Mouse (Mus musculus) liver, embryonic 11.5 days (tissue): Measurements from ENCODE around the gene Rpgrip1. TPM values are rescaled to one million over a fixed set of nuclear protein-coding genes. Genes with fewer than 3 reads are reported as not detected.
"Not testable (repeated sequence)": the region's sequence is repeated elsewhere in the genome, so short reads cannot be mapped to it uniquely, and the experiment has no call there.

Experiments used
- ATAC-seq: fragments of 200-750 bp; cut with Nextera tagmentation; replicated peaks from 2 replicates; pipeline ENCODE4 v1.8.0; 2017; ENCODE audit warnings: moderate number of reproducible peaks, mild to moderate bottlenecking, moderate TSS enrichment, moderate library complexity; ENCODE audit not compliant: low FRiP score
- DNase-seq: peaks from one replicate; pipeline ENCODE4 v3.0.0-alpha.2; 2017; ENCODE audit warnings: low spot score
- H3K27ac ChIP-seq: fragments of 300-500 bp; sonication (generic); 2 replicates; pipeline ENCODE4 v1.5.1; 2014; ENCODE audit warnings: mild to moderate bottlenecking, low read depth, low read length, control low read depth
- H3K27me3 ChIP-seq: fragments of 300-500 bp; sonication (generic); replicated peaks from 2 replicates; pipeline ENCODE4 v1.6.1; 2014; ENCODE audit warnings: low read length, mixed read lengths; ENCODE audit not compliant: control insufficient read depth, insufficient read depth
- H3K36me3 ChIP-seq: fragments of 300-500 bp; sonication (generic); 2 replicates; pipeline ENCODE4 v1.6.1; 2014; ENCODE audit warnings: mild to moderate bottlenecking, low read length, moderate library complexity, mixed read lengths; ENCODE audit not compliant: control insufficient read depth, insufficient read depth
- H3K4me1 ChIP-seq: fragments of 300-500 bp; sonication (generic); replicated peaks from 2 replicates; pipeline ENCODE4 v1.6.1; 2014; ENCODE audit warnings: low read length, mixed read lengths; ENCODE audit not compliant: control insufficient read depth, insufficient read depth
- H3K4me2 ChIP-seq: fragments of 300-500 bp; sonication (generic); 2 replicates; pipeline ENCODE4 v1.6.1; 2014; ENCODE audit warnings: mild to moderate bottlenecking, control low read depth, moderate library complexity
- H3K4me3 ChIP-seq: fragments of 300-500 bp; sonication (generic); 2 replicates; pipeline ENCODE4 v1.5.1; 2014; ENCODE audit warnings: low read depth, low read length, control low read depth
- H3K9ac ChIP-seq: fragments of 300-500 bp; sonication (generic); 2 replicates; pipeline ENCODE4 v1.6.1; 2014; ENCODE audit warnings: low read depth, low read length, control low read depth
- H3K9me3 ChIP-seq: fragments of 300-500 bp; sonication (generic); 2 replicates; pipeline ENCODE4 v1.6.1; 2016; ENCODE audit warnings: low read length, inconsistent platforms, mixed read lengths; ENCODE audit not compliant: control insufficient read depth
- whole genome bisulfite sequencing: fragments of 180-500 bp; shearing (Covaris S2); extraction: QIAGEN DNeasy Blood & Tissue Kit; methylation state at CpG from one replicate; pipeline ENCODE4 v1.1.7; 2014; 5-methylcytosine and 5-hydroxymethylcytosine counted together
- polyA plus RNA-seq: library from polyadenylated mRNA; unstranded; fragments of >200 nt; fragmentation: Nextera tagmentation; extraction: Ambion mirVana; gene quantifications from 2 replicates; pipeline ENCODE4 v1.2.1, GENCODE M21; 2014

The Rpgrip1 gene
- polyA plus RNA-seq, result 103 and 111 TPM in 2 replicates

DNA sequence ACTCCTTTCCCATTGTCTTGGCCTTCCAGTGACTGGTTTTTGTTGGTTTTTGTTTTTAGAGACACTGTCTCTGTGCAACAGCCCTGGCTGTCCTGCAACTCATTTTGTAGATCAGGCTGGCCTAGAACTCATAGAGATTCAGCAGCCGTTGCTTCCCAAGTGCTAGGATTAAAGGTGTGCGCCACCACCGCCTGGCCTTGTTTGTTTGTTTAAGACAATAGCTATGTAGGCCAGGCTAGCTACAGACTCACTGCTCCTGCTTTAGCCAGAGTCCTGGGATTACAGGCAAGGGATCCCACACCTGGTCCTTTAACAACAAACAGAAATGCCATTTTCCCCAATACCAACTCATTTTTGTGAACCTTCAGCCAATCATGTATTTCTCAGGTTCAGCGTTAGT lies at the start of gene Rpgrip1:
Gene Rpgrip1 (plus strand): TSS at position 359 of the 400 bp plus-strand sequence.
- H3K9me3 ChIP-seq, result no peaks in the 10 kb centered on the region
- H3K27ac ChIP-seq, result no peak within 1 kb of the TSS
- peaks cover 5% of the 10 kb centered on the region; the same call in 1 of the 2 replicates for H3K4me1 ChIP-seq
- H3K36me3 ChIP-seq, result no peaks in the 10 kb centered on the region
- 81% methylated on average over 4 of the region's 4 CpGs for WGBS
- H3K27me3 ChIP-seq, result no peaks in the 10 kb centered on the region
- DNase-seq (no peak), ATAC-seq (no peak)
- no peak within 1 kb of the TSS for H3K4me3 ChIP-seq
- no peak within 1 kb of the TSS for H3K4me2 ChIP-seq
- H3K9ac ChIP-seq, result no peak within 1 kb of the TSS

GRCm38 (mm10) chr14:52060800-52061199 lies 49.7 kb upstream of the Rpgrip1 start:
- Histone ChIP-seq H3K36me3 (no peaks in the 10 kb centered on the region), H3K4me2 (no peak overlapping the region), H3K27me3 (no peaks in the 10 kb centered on the region), H3K4me1 (no peaks in the 10 kb centered on the region), H3K9ac (no peak overlapping the region), H3K9me3 (no peaks in the 10 kb centered on the region), H3K27ac (no peak overlapping the region), H3K4me3 (no peak overlapping the region)
- DNase-seq, result no peak
- 70% methylated on average over 1 of the region's 1 CpGs for WGBS
- ATAC-seq, result no peak

- 75% methylated on average over 8 of the region's 8 CpGs for WGBS
- Histone ChIP-seq H3K4me3 (no peak overlapping the region), H3K9ac (no peak overlapping the region), H3K36me3 (no peaks in the 10 kb centered on the region), H3K4me1 (no peaks in the 10 kb centered on the region), H3K4me2 (no peak overlapping the region), H3K9me3 (no peaks in the 10 kb centered on the region), H3K27me3 (no peaks in the 10 kb centered on the region), H3K27ac (no peak overlapping the region)
- DNase-seq (no peak), ATAC-seq (no peak)
Observed at GRCm38 (mm10) chr14:52061798-52062197, 48.7 kb upstream of the Rpgrip1 start.

DNA sequence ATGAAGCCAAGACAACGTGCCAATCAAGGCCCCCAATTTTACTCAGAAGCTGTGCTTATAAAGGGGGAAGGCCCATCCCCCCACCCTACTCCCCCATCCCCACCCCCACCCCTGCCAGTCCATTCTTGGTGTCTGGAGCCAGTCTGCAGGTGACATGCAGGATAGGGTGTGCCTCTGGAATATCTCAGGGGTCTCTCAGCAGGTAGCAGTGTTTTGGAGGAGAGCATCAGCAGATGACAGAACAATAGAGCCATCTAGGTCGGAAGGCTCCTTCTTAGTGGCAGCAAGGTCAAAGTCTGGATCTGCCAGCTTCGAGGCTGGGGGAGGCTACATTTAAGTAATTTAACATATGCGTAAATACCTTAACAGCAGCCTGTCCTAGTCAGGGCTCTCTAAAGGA lies 44.4 kb upstream of the Rpgrip1 start:
- Histone ChIP-seq H3K4me3 (no peak overlapping the region), H3K4me1 (no peaks in the 10 kb centered on the region), H3K4me2 (no peak overlapping the region), H3K27me3 (no peaks in the 10 kb centered on the region), H3K9ac (no peak overlapping the region), H3K9me3 (no peaks in the 10 kb centered on the region), H3K36me3 (0 out of 2 replicates have a peak, but pooled peaks cover under 1% of the 10 kb centered on the region), H3K27ac (no peak overlapping the region)
- 55% methylated on average over 4 of the region's 4 CpGs for WGBS
- DNase-seq (no peak), ATAC-seq (no peak)

DNA sequence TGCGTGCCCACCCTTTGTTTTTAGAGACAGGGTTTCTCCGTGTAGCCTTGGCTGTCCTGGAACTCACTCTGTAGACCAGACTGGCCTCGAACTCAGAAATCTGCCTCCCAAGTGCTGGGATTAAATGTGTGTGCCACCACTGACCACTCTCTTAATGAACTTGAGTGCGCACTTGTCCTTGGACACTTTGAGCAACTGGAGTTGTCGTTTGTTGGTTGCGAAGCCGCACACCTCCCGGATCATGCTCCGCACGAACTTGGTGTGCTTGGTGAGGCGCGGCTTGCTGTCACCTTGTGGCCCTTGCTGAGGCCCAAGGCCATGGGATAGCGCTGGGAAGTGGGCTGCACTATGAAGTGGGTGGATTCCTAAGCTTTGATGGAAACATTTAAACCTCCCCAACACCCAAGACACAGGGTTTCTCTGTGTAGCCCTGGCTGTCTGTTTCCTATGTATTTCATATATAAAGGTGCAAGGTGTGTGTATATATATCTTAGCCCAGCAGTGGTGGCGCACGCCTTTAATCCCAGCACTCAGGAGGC lies 38.8 kb upstream of the Rpgrip1 start:
- Histone ChIP-seq H3K27ac (no peak overlapping the region), H3K36me3 (peaks cover 23% of the 10 kb centered on the region), H3K4me2 (no peak overlapping the region), H3K4me1 (no peaks in the 10 kb centered on the region), H3K27me3 (no peaks in the 10 kb centered on the region), H3K9me3 (no peaks in the 10 kb centered on the region), H3K4me3 (no peak overlapping the region), H3K9ac (no peak overlapping the region)
- ATAC-seq (peak; percentile 26), DNase-seq (no peak)
- 87% methylated on average over 15 of the region's 15 CpGs for WGBS

DNA sequence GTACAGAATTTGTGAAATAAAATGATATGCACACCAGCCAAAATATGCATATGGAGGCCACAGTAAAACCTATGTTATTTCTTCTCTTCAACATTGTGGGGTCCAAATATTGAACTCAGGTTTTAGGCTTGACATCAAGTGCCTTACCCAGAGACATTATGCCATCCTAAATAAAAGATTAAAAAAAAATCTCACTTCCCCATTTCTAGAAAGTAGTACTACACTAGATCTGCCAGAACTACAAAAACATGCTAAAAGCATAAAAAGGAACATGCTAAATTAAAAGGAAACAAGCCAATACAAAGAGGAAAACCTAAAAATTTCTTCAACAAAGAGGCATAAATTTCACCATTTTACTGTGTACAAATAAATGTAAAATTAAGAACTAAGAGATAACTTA lies 27.4 kb upstream of the Rpgrip1 start:
- Histone ChIP-seq H3K9me3 (no peaks in the 10 kb centered on the region), H3K4me2 (no peak overlapping the region), H3K4me1 (no peaks in the 10 kb centered on the region), H3K36me3 (peaks cover 31% of the 10 kb centered on the region), H3K27me3 (no peaks in the 10 kb centered on the region), H3K4me3 (no peak overlapping the region), H3K27ac (no peak overlapping the region), H3K9ac (no peak overlapping the region)
- ATAC-seq (no peak), DNase-seq (no peak)

GRCm38 (mm10) chr14:52094533-52094932 lies 16.0 kb upstream of the Rpgrip1 start:
- H3K9me3 ChIP-seq, result no peaks in the 10 kb centered on the region
- WGBS, result 83% methylated on average over 1 of the region's 1 CpGs
- peaks cover under 1% of the 10 kb centered on the region; the same call in 1 of the 2 replicates for H3K4me1 ChIP-seq
- H3K4me2 ChIP-seq, result no peak overlapping the region
- no peak overlapping the region for H3K9ac ChIP-seq
- H3K27ac ChIP-seq, result no peak overlapping the region
- H3K27me3 ChIP-seq, result no peaks in the 10 kb centered on the region
- no peak for ATAC-seq
- peaks cover 16% of the 10 kb centered on the region; the same call in 1 of the 2 replicates for H3K36me3 ChIP-seq
- H3K4me3 ChIP-seq, result no peak overlapping the region
- no peak for DNase-seq

- not testable (repeated sequence) for H3K9me3 ChIP-seq, DNase-seq, H3K4me2 ChIP-seq, H3K27ac ChIP-seq, H3K36me3 ChIP-seq, H3K9ac ChIP-seq, ATAC-seq, H3K27me3 ChIP-seq, H3K4me3 ChIP-seq
- WGBS, result over 99% methylated on average over 3 of the region's 3 CpGs
- peaks cover 17% of the 10 kb centered on the region for H3K4me1 ChIP-seq
Observed at GRCm38 (mm10) chr14:52097191-52097590, 13.3 kb upstream of the Rpgrip1 start.

- 79% methylated on average over 3 of the region's 3 CpGs for WGBS
- H3K36me3 ChIP-seq, H3K9me3 ChIP-seq, H3K27ac ChIP-seq, H3K27me3 ChIP-seq, H3K4me2 ChIP-seq, DNase-seq, ATAC-seq, H3K9ac ChIP-seq, H3K4me3 ChIP-seq: not testable (repeated sequence)
- peaks cover 17% of the 10 kb centered on the region for H3K4me1 ChIP-seq
Observed at GRCm38 (mm10) chr14:52098387-52098786, 12.1 kb upstream of the Rpgrip1 start.
